Mouse (Mus musculus) liver, postnatal 0 days (tissue): ENCODE measurements around the gene Bicra.

Source experiments
- CTCF ChIP-seq: sonication (generic); IDR thresholded peaks from 2 replicates; pipeline ENCODE4 v1.5.1; 2016; ENCODE audit warnings: antibody characterized with exemption, low read depth
- EP300 ChIP-seq: IDR thresholded peaks from 2 replicates; pipeline ENCODE4 v1.6.1; 2016; ENCODE audit warnings: antibody characterized with exemption, low read depth, mild to moderate bottlenecking

DNA sequence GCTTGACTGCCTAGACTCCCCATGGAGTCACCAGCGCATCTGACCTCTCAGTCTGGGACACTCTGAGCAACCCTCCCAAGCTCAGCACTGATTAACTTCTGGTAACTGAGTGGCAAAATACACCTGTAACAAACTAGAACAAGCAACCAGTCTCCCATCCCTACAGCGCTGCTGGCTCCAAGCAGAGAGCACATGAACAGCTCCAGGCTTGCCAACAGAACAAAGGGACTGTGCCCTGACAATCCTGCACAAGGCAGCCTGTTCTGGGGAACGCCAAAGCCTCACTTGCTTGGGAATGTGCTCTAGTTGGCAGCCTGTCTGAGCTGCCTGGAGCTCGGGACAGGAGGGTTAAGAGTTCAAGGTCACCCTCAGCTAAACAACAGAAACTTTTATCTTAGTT is 66.2 kb downstream of the Bicra start:
- TF ChIP-seq CTCF: no peak
- TF ChIP-seq EP300: no peak
